Mouse (Mus musculus) Patski (cell line): ENCODE results near the gene Pla2g3. TPM values are rescaled to one million over a fixed set of nuclear protein-coding genes. Genes with fewer than 3 reads are reported as not detected.
A peak's percentile ranks its signal among the peaks of the same experiment; 100 is the strongest.

Experiments
- ATAC-seq: fragments of 100-300 bp; one replicate; pipeline ENCODE4 v1.8.0; 2021
- CTCF ChIA-PET: fragments of 350-600 bp; sonication (Branson Sonifier 250); formaldehyde crosslinking; loops from one replicate; lab custom pipeline; 2022; ENCODE audit warnings: inconsistent platforms; lab: Charles Lee
- POLR2A ChIA-PET: fragments of 350-600 bp; sonication (Branson Sonifier 250); formaldehyde crosslinking; loops from one replicate; lab custom pipeline; 2022; ENCODE audit warnings: antibody characterized with exemption, inconsistent platforms; lab: Charles Lee
- DNase-seq: peaks from one replicate; pipeline ENCODE4 v3.0.0-alpha.2; 2011; ENCODE audit warnings: low read depth, low spot score
- H3K27me3 ChIP-seq: fragments of 371-371 bp; one replicate; pipeline ENCODE4 v1.5.1; 2021
- CTCF ChIP-seq: fragments of 100-300 bp; IDR thresholded peaks from one replicate; pipeline ENCODE4 v1.5.1; 2021
- in situ Hi-C: fragments of 300-500 bp; cut with MboI; formaldehyde crosslinking; loops from 3 replicates; pipeline ENCODE4 v1.11.1; 2018; ENCODE audit warnings: low pct_unique_long_range_greater_than_20kb, mixed read lengths
- polyA plus RNA-seq: library from polyadenylated mRNA; unstranded; gene quantifications from one replicate; pipeline ENCODE4 v1.2.3, GENCODE M21; 2021

Pla2g3 gene
- polyA plus RNA-seq, result 0.37 TPM

DNA sequence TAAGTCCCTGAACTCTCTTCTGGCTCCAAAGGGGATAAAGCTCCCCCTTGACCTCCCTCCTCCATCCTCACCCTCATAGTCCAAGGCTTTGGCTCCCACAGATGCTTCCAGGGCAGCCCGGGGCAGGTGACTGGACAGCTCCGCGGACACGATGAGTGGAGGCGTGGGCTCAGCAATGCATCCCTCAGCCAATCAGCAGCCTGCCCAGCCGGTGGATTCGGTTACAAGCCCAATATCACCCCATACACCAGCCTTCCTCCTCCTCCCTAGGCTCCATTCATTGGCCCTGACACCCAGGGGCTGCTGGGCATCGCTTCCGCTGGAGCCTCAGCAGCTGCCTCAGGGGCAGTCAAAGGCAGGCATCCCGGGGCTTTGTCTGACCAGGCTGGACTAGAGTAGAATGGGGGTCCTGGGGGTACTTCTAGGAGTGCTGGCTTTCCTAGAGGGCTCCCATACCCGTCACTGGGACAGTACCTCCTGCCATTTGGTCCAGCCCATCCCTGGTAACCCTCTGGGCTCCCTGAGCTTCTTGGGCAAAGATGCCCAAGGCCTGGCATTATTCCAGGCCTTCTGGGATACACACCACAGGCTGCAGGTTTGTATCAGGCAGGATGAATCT, at the start of gene Pla2g3:
Gene Pla2g3 (plus strand): TSS at position 333 of the 619 bp plus-strand sequence.
- no peak for TF ChIP-seq CTCF
- no peaks in the 10 kb centered on the region for H3K27me3 ChIP-seq
- no peak for DNase-seq
- CTCF ChIA-PET, result interaction anchor here (1.1 kb wide), 1 partner anchor 21 kb away, joined by 3 read pairs; no protein-coding TSS in a partner anchor
- in situ Hi-C loops, result no loop called here
- no peak for ATAC-seq
- POLR2A ChIA-PET, result no interaction called here

DNA sequence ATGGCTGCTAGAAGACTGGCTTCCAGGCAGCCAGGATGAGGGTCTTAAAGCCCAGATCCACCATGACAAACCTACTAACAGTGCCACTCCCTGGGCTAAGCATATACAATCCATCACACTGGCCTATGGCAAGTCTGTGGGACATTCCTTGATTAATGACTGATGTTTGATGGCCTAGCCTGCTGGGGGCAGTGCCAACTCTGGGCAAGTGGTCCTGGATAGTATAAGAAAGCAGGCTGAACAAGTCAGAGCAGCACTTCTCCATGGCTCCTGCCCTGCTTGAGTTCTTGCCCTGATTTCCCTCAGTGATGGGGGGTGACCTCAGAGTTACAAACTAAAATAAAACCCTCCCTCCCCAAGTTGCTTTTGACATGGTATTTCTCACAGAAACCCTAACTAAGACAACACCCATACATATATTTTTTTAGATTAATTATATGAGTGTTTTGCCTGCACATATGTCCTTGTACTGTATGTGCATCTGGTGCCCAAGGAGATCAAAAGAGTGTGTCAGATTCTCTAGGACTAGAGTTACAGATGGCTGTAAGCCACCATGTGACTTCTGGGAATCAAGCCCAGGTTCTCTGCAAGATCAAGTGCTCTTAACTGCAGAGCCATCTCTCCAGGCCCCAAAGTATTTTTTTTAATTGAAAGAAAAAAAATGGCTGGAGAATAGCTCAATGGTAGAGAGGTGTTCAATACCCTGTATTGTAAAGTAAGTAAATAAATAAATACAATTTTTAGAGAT, 46.2 kb upstream of the Pla2g3 start:
- CTCF ChIA-PET, result interaction anchor here (1.3 kb wide), 1 partner anchor 13 kb away, joined by 3 read pairs; no protein-coding TSS in a partner anchor
- in situ Hi-C loops, result no loop called here
- no peak for ATAC-seq

DNA sequence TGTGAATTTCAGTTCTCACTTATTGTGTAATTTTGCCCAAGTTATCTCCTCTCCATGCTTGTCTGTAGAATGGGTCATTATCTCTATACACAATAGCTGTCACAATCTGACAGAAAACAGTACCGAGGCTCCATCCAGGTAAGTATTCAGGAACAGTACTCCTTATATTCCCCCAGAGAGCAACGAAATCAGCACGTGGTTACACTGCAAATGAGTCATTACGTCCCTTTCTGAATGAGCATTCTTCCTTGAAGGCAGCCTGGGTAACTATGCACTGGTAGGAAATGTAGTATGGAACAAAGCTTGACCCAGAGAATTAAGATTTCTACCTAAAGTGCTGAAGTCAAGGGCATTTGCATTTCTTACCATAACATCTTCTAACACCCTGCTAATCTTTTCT, 45.4 kb upstream of the Pla2g3 start:
- DNase-seq, result no peak
- no peak for ATAC-seq
- no peak for TF ChIP-seq CTCF
- CTCF ChIA-PET, result interaction anchor here (0.7 kb wide), 1 partner anchor 51 kb away, joined by 3 read pairs; no protein-coding TSS in a partner anchor
- POLR2A ChIA-PET, result no interaction called here
- in situ Hi-C loops, result no loop called here
- no peaks in the 10 kb centered on the region for H3K27me3 ChIP-seq

More for the DNA sequence above, 46.2 kb upstream of the Pla2g3 start:
- no peak for DNase-seq
- no peak for TF ChIP-seq CTCF
- POLR2A ChIA-PET, result interaction anchor here (1.1 kb wide), 1 partner anchor 10 kb away, joined by 3 read pairs; no protein-coding TSS in a partner anchor
- no peaks in the 10 kb centered on the region for H3K27me3 ChIP-seq

DNA sequence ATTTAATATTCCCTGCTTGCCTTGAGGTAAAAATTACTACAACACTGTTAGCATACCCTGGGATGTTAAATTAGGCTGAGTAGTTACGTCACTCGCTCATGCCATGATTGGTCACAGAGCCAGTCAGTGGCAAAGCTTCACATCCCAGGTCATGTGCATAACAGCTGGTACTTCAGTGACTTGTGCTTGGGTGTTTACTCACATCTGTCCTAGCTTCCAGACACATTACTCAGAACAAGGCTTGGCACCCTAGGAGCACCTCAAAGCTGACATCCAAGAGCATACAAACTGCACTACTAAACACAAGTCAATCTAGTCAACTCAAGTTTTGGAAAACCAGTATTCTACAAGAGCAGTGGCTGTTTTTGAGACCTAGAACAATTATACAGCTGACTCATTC, 45.0 kb upstream of the Pla2g3 start:
- ChIA-PET CTCF (interaction anchor here (0.7 to 1.1 kb wide), 2 partner anchors 51 to 56 kb away, joined by 3 read pairs; no protein-coding TSS in a partner anchor), POLR2A (no interaction called here)
- ATAC-seq (peak; percentile 26), DNase-seq (no peak)
- no peak for TF ChIP-seq CTCF
- H3K27me3 ChIP-seq, result no peaks in the 10 kb centered on the region
- in situ Hi-C loops, result no loop called here

DNA sequence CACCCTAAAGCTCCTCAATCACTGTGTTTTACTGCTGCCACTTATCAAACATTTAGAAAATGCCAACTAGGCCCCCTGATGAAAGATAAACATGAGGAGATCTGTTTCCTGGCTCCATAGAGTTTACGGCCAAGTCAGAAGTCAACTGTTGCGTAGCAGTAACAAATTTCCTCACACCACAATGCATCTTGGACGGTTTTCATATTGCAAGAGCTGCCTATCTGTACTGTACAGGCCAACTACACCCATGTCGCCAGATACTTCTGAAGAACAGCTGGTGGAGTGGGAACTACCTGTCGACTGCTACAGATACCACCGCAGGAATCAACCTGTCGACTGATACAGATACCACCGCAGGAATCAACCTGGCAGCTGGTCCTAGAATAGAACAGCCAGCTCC, 43.2 kb upstream of the Pla2g3 start:
- no peak for TF ChIP-seq CTCF
- no peak for ATAC-seq
- in situ Hi-C loops, result loop anchor here (5.0 kb wide), 2 partner anchors 33 to 98 kb away; no protein-coding TSS in a partner anchor

DNA sequence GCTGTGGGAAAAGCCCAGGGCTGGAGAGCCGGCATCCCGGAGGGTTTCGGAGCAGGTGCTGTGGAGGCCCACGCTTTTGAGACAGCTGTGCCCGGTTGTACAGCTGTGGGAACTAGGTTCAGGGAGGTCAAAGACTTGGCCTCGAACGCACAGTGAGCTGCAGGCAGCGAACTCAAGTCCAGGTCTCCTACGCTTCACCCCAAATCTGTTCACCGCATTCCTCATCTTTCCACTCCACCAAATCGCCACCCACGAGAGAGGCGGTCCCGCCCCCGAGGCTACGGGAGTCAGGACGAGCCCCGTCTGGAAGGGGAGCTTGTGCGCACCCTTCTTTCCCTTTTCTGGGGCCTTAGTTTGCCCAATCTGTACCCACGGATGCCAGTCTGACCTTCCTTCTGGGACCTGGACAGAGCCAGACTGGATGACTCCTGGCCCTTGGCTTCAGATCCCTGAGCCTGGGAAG, 36.4 kb upstream of the Pla2g3 start:
- ChIA-PET CTCF (interaction anchor here (0.9 to 2.4 kb wide), 3 partner anchors 11 to 105 kb away, joined by 3 to 8 read pairs (median 3); no protein-coding TSS in a partner anchor), POLR2A (interaction anchor here (0.6 to 1.9 kb wide), 6 partner anchors 10 to 147 kb away, joined by 3 to 7 read pairs (median 3); no protein-coding TSS in a partner anchor)
- in situ Hi-C loops, result no loop called here
- ATAC-seq, result peak; percentile 58
- TF ChIP-seq CTCF, result no peak
- no peaks in the 10 kb centered on the region for H3K27me3 ChIP-seq
- DNase-seq, result no peak

More for the DNA sequence above, 43.2 kb upstream of the Pla2g3 start:
- POLR2A ChIA-PET, result no interaction called here
- no peaks in the 10 kb centered on the region for H3K27me3 ChIP-seq
- DNase-seq, result no peak
- CTCF ChIA-PET, result no interaction called here

DNA sequence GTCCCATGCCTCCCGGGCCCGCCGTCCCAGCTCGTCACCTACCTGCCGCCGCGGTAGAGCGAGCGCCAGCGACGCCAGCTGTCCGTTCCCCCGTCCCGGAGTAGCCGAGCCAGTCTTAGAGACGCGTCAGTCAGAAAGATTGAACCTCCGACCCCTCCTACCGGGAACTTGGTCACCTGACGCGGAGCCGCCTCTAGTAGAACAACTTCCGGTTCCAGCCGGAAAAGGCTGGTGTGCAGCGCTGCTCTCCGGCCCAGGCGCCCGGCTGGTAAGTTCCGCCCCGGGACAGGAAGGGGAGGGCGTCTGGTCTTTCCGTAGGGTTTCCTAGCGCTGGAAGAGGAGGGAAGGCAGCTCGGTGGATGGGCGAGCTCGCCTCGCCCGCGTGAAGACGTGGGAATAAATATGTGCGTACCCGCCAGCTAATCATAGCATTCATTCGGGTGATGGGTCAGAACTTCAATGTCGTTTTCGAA, 35.9 kb upstream of the Pla2g3 start, which contains the start of gene Rnf185:
Gene Rnf185 (minus strand): TSS at position 197 of the 473 bp plus-strand sequence.
- POLR2A ChIA-PET, result interaction anchor here (0.6 to 1.9 kb wide), 7 partner anchors 11 to 146 kb away, joined by 3 to 7 read pairs (median 3); no protein-coding TSS in a partner anchor
- TF ChIP-seq CTCF, result no peak
- CTCF ChIA-PET, result interaction anchor here (2.4 kb wide), 1 partner anchor 105 kb away, joined by 8 read pairs; no protein-coding TSS in a partner anchor
- in situ Hi-C loops, result no loop called here
- no peaks in the 10 kb centered on the region for H3K27me3 ChIP-seq
- DNase-seq, result peak; percentile 73
- ATAC-seq, result peak; percentile 89

DNA sequence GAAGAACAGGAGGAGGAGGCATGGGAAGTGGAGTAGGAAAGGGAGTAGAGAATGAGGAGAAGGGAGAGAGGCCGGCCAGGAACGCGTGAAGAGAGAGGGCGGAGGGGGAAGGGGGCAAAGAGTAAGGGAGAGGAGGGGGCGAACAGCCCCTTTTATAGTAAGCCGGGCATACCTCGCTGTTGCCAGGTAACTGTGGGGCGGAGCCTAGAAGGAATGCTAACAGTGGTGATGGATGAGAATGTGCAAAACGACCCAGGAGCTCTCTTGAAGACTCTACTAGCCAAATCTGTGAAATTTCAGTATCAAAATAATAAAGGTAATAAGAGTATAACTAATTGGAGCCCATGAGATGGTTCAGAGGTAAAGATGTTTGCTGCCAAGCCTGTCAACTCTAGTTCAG, 35.3 kb upstream of the Pla2g3 start:
- POLR2A ChIA-PET, result interaction anchor here (0.6 to 1.9 kb wide), 2 partner anchors 13 to 49 kb away, joined by 4 to 7 read pairs; no protein-coding TSS in a partner anchor
- no peak for TF ChIP-seq CTCF
- no peak for DNase-seq
- no peaks in the 10 kb centered on the region for H3K27me3 ChIP-seq
- in situ Hi-C loops, result no loop called here
- no peak for ATAC-seq
- CTCF ChIA-PET, result interaction anchor here (1.4 to 2.4 kb wide), 3 partner anchors 24 to 106 kb away, joined by 4 to 8 read pairs (median 7); no protein-coding TSS in a partner anchor

DNA sequence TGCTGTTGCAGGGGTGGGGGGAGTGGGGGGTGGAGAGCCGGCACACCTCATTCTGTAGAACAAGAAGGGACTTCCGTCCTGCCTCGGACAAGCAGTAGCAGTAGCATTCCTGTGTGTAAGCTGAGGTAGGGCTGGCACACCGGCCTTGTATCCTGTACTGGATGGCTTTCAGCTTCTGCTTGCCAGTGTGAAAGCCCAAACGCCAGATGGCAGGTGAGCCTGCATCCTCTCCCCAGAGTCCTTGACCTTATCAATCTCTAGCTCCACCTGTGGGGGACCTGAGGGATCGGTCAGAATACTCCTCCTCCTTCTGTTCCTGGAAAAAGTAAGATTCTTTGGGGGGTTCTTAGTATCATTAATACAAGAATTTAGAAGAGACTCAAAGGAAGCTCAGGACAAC, 34.6 kb upstream of the Pla2g3 start:
- in situ Hi-C loops, result no loop called here
- ATAC-seq, result no peak
- POLR2A ChIA-PET, result interaction anchor here (0.7 kb wide), 1 partner anchor 112 kb away, joined by 3 read pairs; no protein-coding TSS in a partner anchor
- no peak for DNase-seq
- H3K27me3 ChIP-seq, result no peaks in the 10 kb centered on the region
- CTCF ChIA-PET, result interaction anchor here (0.8 to 2.4 kb wide), 6 partner anchors 25 to 107 kb away, joined by 3 to 8 read pairs (median 6); partner anchors contain the start of gene Selenom
- no peak for TF ChIP-seq CTCF

DNA sequence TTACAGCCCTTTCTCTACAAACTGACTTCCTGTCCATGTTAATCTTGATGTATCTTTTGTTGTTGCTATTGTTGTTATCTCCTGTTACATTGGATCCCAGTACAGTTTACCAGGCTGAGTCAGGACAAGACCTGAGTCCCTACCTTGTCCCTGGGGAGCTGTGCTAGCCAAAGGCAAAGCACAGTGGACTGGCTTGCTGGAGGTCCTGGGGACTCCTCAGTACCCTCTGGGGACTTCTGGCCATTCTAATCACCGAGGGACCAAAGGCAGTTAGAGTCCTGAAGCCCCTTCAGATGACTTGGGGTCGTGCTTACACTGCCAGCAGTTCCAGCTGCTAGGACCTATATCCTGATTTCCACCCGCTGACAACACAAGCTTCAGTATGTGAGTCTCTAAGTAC, 33.6 kb upstream of the Pla2g3 start:
- ATAC-seq, result no peak
- POLR2A ChIA-PET, result no interaction called here
- no peak for DNase-seq
- CTCF ChIA-PET, result interaction anchor here (1.0 to 1.9 kb wide), 6 partner anchors 14 to 87 kb away, joined by 3 to 7 read pairs (median 4); partner anchors contain the start of gene Selenom
- TF ChIP-seq CTCF, result no peak
- H3K27me3 ChIP-seq, result no peaks in the 10 kb centered on the region
- in situ Hi-C loops, result no loop called here
